Mouse (Mus musculus) kidney, postnatal 0 days (tissue): ENCODE data around the gene Aldh1a3. TPM values are rescaled to one million over a fixed set of nuclear protein-coding genes. Genes with fewer than 3 reads are reported as not detected.

Experiments used
- ATAC-seq: fragments of 200-750 bp; cut with Nextera tagmentation; replicated peaks from 2 replicates; pipeline ENCODE4 v1.8.0; 2017; ENCODE audit warnings: low read depth, moderate number of reproducible peaks, moderate TSS enrichment, moderate library complexity; ENCODE audit not compliant: low FRiP score
- DNase-seq: peaks from one replicate; pipeline ENCODE4 v3.0.0-alpha.2; 2016; ENCODE audit warnings: low spot score
- H3K27ac ChIP-seq: fragments of 300-500 bp; sonication (generic); 2 replicates; pipeline ENCODE4 v1.5.1; 2014; ENCODE audit warnings: mild to moderate bottlenecking
- H3K27me3 ChIP-seq: fragments of 300-500 bp; sonication (generic); 2 replicates; pipeline ENCODE4 v1.6.1; 2014; ENCODE audit warnings: low read length, mixed read lengths; ENCODE audit not compliant: insufficient read depth
- H3K36me3 ChIP-seq: fragments of 300-500 bp; sonication (generic); 2 replicates; pipeline ENCODE4 v1.6.1; 2014; ENCODE audit warnings: low read length, mixed read lengths; ENCODE audit not compliant: insufficient read depth
- H3K4me1 ChIP-seq: fragments of 300-500 bp; sonication (generic); replicated peaks from 2 replicates; pipeline ENCODE4 v1.6.1; 2014; ENCODE audit warnings: antibody characterized with exemption, low read length, mixed read lengths; ENCODE audit not compliant: insufficient read depth
- H3K4me2 ChIP-seq: fragments of 300-500 bp; sonication (generic); 2 replicates; pipeline ENCODE4 v1.6.1; 2014; ENCODE audit warnings: mild to moderate bottlenecking, low read length, moderate library complexity, mixed read lengths
- H3K4me3 ChIP-seq: fragments of 300-500 bp; sonication (generic); replicated peaks from 2 replicates; pipeline ENCODE4 v1.5.1; 2014; ENCODE audit warnings: low read depth, low read length
- H3K9ac ChIP-seq: fragments of 300-500 bp; sonication (generic); 2 replicates; pipeline ENCODE4 v1.6.1; 2014; ENCODE audit warnings: low read depth, low read length
- H3K9me3 ChIP-seq: fragments of 300-500 bp; sonication (generic); replicated peaks from 2 replicates; pipeline ENCODE4 v1.6.1; 2016; ENCODE audit warnings: low read length, inconsistent platforms, mixed read lengths
- CTCF ChIP-seq: IDR thresholded peaks from 2 replicates; pipeline ENCODE4 v1.5.1; 2016; ENCODE audit warnings: antibody characterized with exemption, low read depth, mild to moderate bottlenecking, moderate library complexity
- WGBS: fragments of 180-500 bp; shearing (Covaris S2); extraction: QIAGEN DNeasy Blood & Tissue Kit; methylation state at CpG from one replicate; pipeline ENCODE4 v1.1.7; 2014; 5-methylcytosine and 5-hydroxymethylcytosine counted together
- polyA plus RNA-seq: library from polyadenylated mRNA; unstranded; fragments of >200 nt; fragmentation: Nextera tagmentation; extraction: Ambion mirVana; gene quantifications from 2 replicates; pipeline ENCODE4 v1.2.1, GENCODE M21; 2015

Gene Aldh1a3
- polyA plus RNA-seq, 1 experiment from 2014 or later = 47.0 TPM

GRCm38 (mm10) chr7:66384213-66384612 is 43.1 kb downstream of the Aldh1a3 start:
- no peak for TF ChIP-seq CTCF
- no peaks in the 10 kb centered on the region for H3K9me3 ChIP-seq
- H3K4me2 ChIP-seq = no peak overlapping the region
- H3K27me3 ChIP-seq = no peaks in the 10 kb centered on the region
- DNase-seq (peak; percentile 53), ATAC-seq (no peak)
- 47% methylated on average over 5 of the region's 5 CpGs for whole genome bisulfite sequencing
- no peaks in the 10 kb centered on the region; the same call in none of the 2 replicates for H3K4me1 ChIP-seq
- H3K9ac ChIP-seq = no peak overlapping the region
- 0 out of 2 replicates have a peak, but pooled peaks cover 4% of the 10 kb centered on the region for H3K36me3 ChIP-seq
- no peak overlapping the region for H3K4me3 ChIP-seq
- H3K27ac ChIP-seq = peak overlapping the region; percentile 37

- Histone ChIP-seq H3K27ac (peak overlapping the region; percentile 11; the same call in 1 of the 2 replicates), H3K36me3 (0 out of 2 replicates have a peak, but pooled peaks cover 4% of the 10 kb centered on the region), H3K9ac (no peak overlapping the region), H3K27me3 (no peaks in the 10 kb centered on the region), H3K4me3 (no peak overlapping the region), H3K9me3 (no peaks in the 10 kb centered on the region), H3K4me1 (0 out of 2 replicates have a peak, but pooled peaks cover 3% of the 10 kb centered on the region), H3K4me2 (no peak overlapping the region)
- TF ChIP-seq CTCF = no peak
- ATAC-seq (no peak), DNase-seq (no peak)
- 73% methylated on average over 10 of the region's 10 CpGs for WGBS
Observed at GRCm38 (mm10) chr7:66376560-66376959, 50.8 kb downstream of the Aldh1a3 start.

- WGBS = 80% methylated on average over 4 of the region's 4 CpGs
- Histone ChIP-seq H3K9ac (no peak overlapping the region), H3K4me1 (0 out of 2 replicates have a peak, but pooled peaks cover 9% of the 10 kb centered on the region), H3K9me3 (no peaks in the 10 kb centered on the region), H3K27ac (peak overlapping the region; percentile 54; the same call in 1 of the 2 replicates), H3K27me3 (no peaks in the 10 kb centered on the region), H3K4me3 (no peak overlapping the region), H3K36me3 (0 out of 2 replicates have a peak, but pooled peaks cover 2% of the 10 kb centered on the region), H3K4me2 (no peak overlapping the region)
- DNase-seq = no peak
- TF ChIP-seq CTCF = no peak
- ATAC-seq = no peak
Observed at GRCm38 (mm10) chr7:66375736-66376135, 51.6 kb downstream of the Aldh1a3 start.

- Histone ChIP-seq H3K4me2 (no peak overlapping the region), H3K4me3 (no peak overlapping the region), H3K4me1 (0 out of 2 replicates have a peak, but pooled peaks cover 9% of the 10 kb centered on the region), H3K9ac (no peak overlapping the region), H3K27ac (no peak overlapping the region), H3K36me3 (no peaks in the 10 kb centered on the region), H3K9me3 (no peaks in the 10 kb centered on the region), H3K27me3 (no peaks in the 10 kb centered on the region)
- WGBS = 93% methylated on average over 3 of the region's 3 CpGs
- no peak for TF ChIP-seq CTCF
- DNase-seq (no peak), ATAC-seq (no peak)
Observed at GRCm38 (mm10) chr7:66373391-66373790, 53.9 kb downstream of the Aldh1a3 start.

GRCm38 (mm10) chr7:66370970-66371369 is 56.3 kb downstream of the Aldh1a3 start:
- Histone ChIP-seq H3K4me1 (peaks cover 9% of the 10 kb centered on the region; the same call in 1 of the 2 replicates), H3K27ac (peak overlapping the region; percentile 50), H3K36me3 (no peaks in the 10 kb centered on the region), H3K27me3 (no peaks in the 10 kb centered on the region), H3K9ac (no peak overlapping the region), H3K4me2 (no peak overlapping the region), H3K4me3 (no peak overlapping the region), H3K9me3 (no peaks in the 10 kb centered on the region)
- 70% methylated on average over 6 of the region's 6 CpGs for WGBS
- no peak for TF ChIP-seq CTCF
- DNase-seq = peak; percentile 19
- no peak for ATAC-seq

- Histone ChIP-seq H3K4me2 (no peak overlapping the region), H3K9ac (no peak overlapping the region), H3K4me3 (no peak overlapping the region), H3K4me1 (peaks cover 9% of the 10 kb centered on the region; the same call in 1 of the 2 replicates), H3K27ac (peak overlapping the region; percentile 58; the same call in 1 of the 2 replicates), H3K27me3 (no peaks in the 10 kb centered on the region), H3K36me3 (no peaks in the 10 kb centered on the region), H3K9me3 (no peaks in the 10 kb centered on the region)
- peak; percentile 78 for DNase-seq
- WGBS = 54% methylated on average over 5 of the region's 5 CpGs
- ATAC-seq = no peak; the same call in 1 of the 2 replicates
- no peak for TF ChIP-seq CTCF
Observed at GRCm38 (mm10) chr7:66369934-66370445, 57.3 kb downstream of the Aldh1a3 start.
